Mouse (Mus musculus): ENCODE results near the gene Tmem220.

DNA sequence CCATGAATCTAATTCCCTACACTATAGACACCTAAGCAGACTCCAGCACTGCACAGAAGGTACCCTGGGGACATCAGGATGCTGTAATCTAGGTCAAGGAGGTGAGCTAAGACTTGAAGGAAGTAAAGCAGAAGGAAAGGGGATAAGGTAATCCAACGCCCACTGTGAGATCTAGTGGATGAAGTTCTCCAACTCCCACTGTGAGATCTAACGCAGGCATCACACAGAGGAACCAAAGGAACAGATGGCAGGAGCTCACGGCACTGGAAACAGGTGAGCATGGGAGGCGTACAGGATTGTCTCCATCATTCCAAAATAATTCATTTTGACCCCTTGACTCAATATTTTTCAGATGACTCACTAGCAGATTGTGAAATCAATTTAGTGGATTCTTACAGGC, 28.5 kb upstream of the Tmem220 start:
- no peak for TF ChIP-seq POLR2A (IDR thresholded peaks at IDR 0.05; ENCODE audit: borderline replicate concordance, extremely low read depth, insufficient read depth, insufficient read length, poor library complexity, severe bottlenecking)
- no peak for TF ChIP-seq CTCF (IDR thresholded peaks at IDR 0.05; ENCODE audit: borderline replicate concordance, extremely low read depth, insufficient read depth, insufficient read length)
